Mouse (Mus musculus) hindbrain, postnatal 0 days (tissue): ENCODE results near the gene Ralbp1. TPM values are rescaled to one million over a fixed set of nuclear protein-coding genes. Genes with fewer than 3 reads are reported as not detected.
A peak's percentile ranks its signal among the peaks of the same experiment; 100 is the strongest.

ENCODE experiments used
- ATAC-seq: fragments of 200-750 bp; cut with Nextera tagmentation; 2 replicates; pipeline ENCODE4 v1.8.0; 2017; ENCODE audit warnings: mild to moderate bottlenecking, moderate TSS enrichment, moderate library complexity
- DNase-seq: peaks from one replicate; pipeline ENCODE4 v3.0.0-alpha.2; 2015; ENCODE audit warnings: low spot score
- H3K27ac ChIP-seq: fragments of 300-500 bp; sonication (generic); 2 replicates; pipeline ENCODE4 v1.5.1; 2014; ENCODE audit warnings: mild to moderate bottlenecking
- H3K27me3 ChIP-seq: fragments of 300-500 bp; sonication (generic); 2 replicates; pipeline ENCODE4 v1.6.1; 2014; ENCODE audit warnings: low read length, mixed read lengths; ENCODE audit not compliant: insufficient read depth
- H3K36me3 ChIP-seq: fragments of 300-500 bp; sonication (generic); 2 replicates; pipeline ENCODE4 v1.6.1; 2014; ENCODE audit warnings: low read length, mixed read lengths; ENCODE audit not compliant: insufficient read depth
- H3K4me1 ChIP-seq: fragments of 300-500 bp; sonication (generic); 2 replicates; pipeline ENCODE4 v1.6.1; 2014; ENCODE audit warnings: antibody characterized with exemption, low read length, mixed read lengths; ENCODE audit not compliant: insufficient read depth
- H3K4me2 ChIP-seq: fragments of 300-500 bp; sonication (generic); 2 replicates; pipeline ENCODE4 v1.6.1; 2014; ENCODE audit warnings: low read depth, mild to moderate bottlenecking, low read length, moderate library complexity, mixed read lengths
- H3K4me3 ChIP-seq: fragments of 300-500 bp; sonication (generic); 2 replicates; pipeline ENCODE4 v1.5.1; 2014; ENCODE audit warnings: low read length
- H3K9ac ChIP-seq: fragments of 300-500 bp; sonication (generic); replicated peaks from 2 replicates; pipeline ENCODE4 v1.6.1; 2014; ENCODE audit warnings: mild to moderate bottlenecking, low read length, moderate library complexity, mixed read lengths
- H3K9me3 ChIP-seq: fragments of 300-500 bp; sonication (generic); 2 replicates; pipeline ENCODE4 v1.6.1; 2016; ENCODE audit warnings: low read length, mixed read lengths
- CTCF ChIP-seq: IDR thresholded peaks from 2 replicates; pipeline ENCODE4 v1.5.1; 2016; ENCODE audit warnings: antibody characterized with exemption, control low read depth, low read depth
- WGBS: fragments of 180-500 bp; shearing (Covaris S2); extraction: QIAGEN DNeasy Blood & Tissue Kit; methylation state at CpG from one replicate; pipeline ENCODE4 v1.1.7; 2014; 5-methylcytosine and 5-hydroxymethylcytosine counted together
- polyA plus RNA-seq: library from polyadenylated mRNA; unstranded; fragments of >200 nt; fragmentation: Nextera tagmentation; extraction: Ambion mirVana; gene quantifications from 2 replicates; pipeline ENCODE4 v1.2.1, GENCODE M21; 2015
- total RNA-seq: library from RNA; depleted of rRNA; stranded (reverse); fragments of >200 nt; gene quantifications from 2 replicates; pipeline ENCODE4 v1.2.3, GENCODE M21; 2014

Gene Ralbp1
- total and polyA plus RNA-seq, 2 experiments from 2014 or later, result 35.9 to 54.0 TPM

GRCm38 (mm10) chr17:65827904-65828303 is 57.7 kb downstream of the Ralbp1 start:
- H3K4me2 ChIP-seq, result no peak overlapping the region
- no peak overlapping the region for H3K9ac ChIP-seq
- no peak overlapping the region for H3K4me3 ChIP-seq
- peaks cover 23% of the 10 kb centered on the region for H3K36me3 ChIP-seq
- H3K27ac ChIP-seq, result no peak overlapping the region
- ATAC-seq, result no peak; the same call in 1 of the 2 replicates
- 86% methylated on average over 5 of the region's 5 CpGs for WGBS
- no peaks in the 10 kb centered on the region for H3K27me3 ChIP-seq
- TF ChIP-seq CTCF, result no peak
- no peak for DNase-seq
- H3K4me1 ChIP-seq, result no peaks in the 10 kb centered on the region
- no peaks in the 10 kb centered on the region for H3K9me3 ChIP-seq

GRCm38 (mm10) chr17:65827119-65827840 is 58.3 kb downstream of the Ralbp1 start:
- no peak for TF ChIP-seq CTCF
- no peak overlapping the region for H3K27ac ChIP-seq
- H3K27me3 ChIP-seq, result no peaks in the 10 kb centered on the region
- WGBS, result 59% methylated on average over 16 of the region's 16 CpGs
- no peaks in the 10 kb centered on the region for H3K4me1 ChIP-seq
- DNase-seq, result no peak
- ATAC-seq, result peak; percentile 43; the same call in 1 of the 2 replicates
- H3K9me3 ChIP-seq, result no peaks in the 10 kb centered on the region
- H3K4me2 ChIP-seq, result no peak overlapping the region
- no peak overlapping the region for H3K4me3 ChIP-seq
- peaks cover 21% of the 10 kb centered on the region; the same call in 1 of the 2 replicates for H3K36me3 ChIP-seq
- no peak overlapping the region for H3K9ac ChIP-seq

GRCm38 (mm10) chr17:65826257-65826656 is 59.3 kb downstream of the Ralbp1 start:
- H3K4me2 ChIP-seq, result no peak overlapping the region
- H3K9me3 ChIP-seq, result no peaks in the 10 kb centered on the region
- no peak overlapping the region for H3K9ac ChIP-seq
- no peaks in the 10 kb centered on the region for H3K4me1 ChIP-seq
- ATAC-seq, result no peak
- no peak overlapping the region for H3K4me3 ChIP-seq
- H3K36me3 ChIP-seq, result peaks cover 26% of the 10 kb centered on the region; the same call in 1 of the 2 replicates
- 52% methylated on average over 9 of the region's 9 CpGs for WGBS
- no peak for TF ChIP-seq CTCF
- no peak overlapping the region for H3K27ac ChIP-seq
- no peak for DNase-seq
- H3K27me3 ChIP-seq, result no peaks in the 10 kb centered on the region

GRCm38 (mm10) chr17:65824246-65824645 is 61.4 kb downstream of the Ralbp1 start:
- Histone ChIP-seq H3K4me2 (no peak overlapping the region), H3K27me3 (no peaks in the 10 kb centered on the region), H3K9me3 (no peaks in the 10 kb centered on the region), H3K4me3 (no peak overlapping the region), H3K9ac (no peak overlapping the region), H3K36me3 (peaks cover 14% of the 10 kb centered on the region; the same call in 1 of the 2 replicates), H3K4me1 (no peaks in the 10 kb centered on the region), H3K27ac (no peak overlapping the region)
- ATAC-seq (no peak), DNase-seq (no peak)
- TF ChIP-seq CTCF, result no peak
- 89% methylated on average over 10 of the region's 10 CpGs for WGBS

GRCm38 (mm10) chr17:65822423-65822822 is 63.2 kb downstream of the Ralbp1 start:
- no peak overlapping the region for H3K4me3 ChIP-seq
- TF ChIP-seq CTCF, result no peak
- H3K36me3 ChIP-seq, result peaks cover 19% of the 10 kb centered on the region
- no peak overlapping the region for H3K4me2 ChIP-seq
- WGBS, result 89% methylated on average over 5 of the region's 5 CpGs
- H3K9ac ChIP-seq, result no peak overlapping the region
- no peaks in the 10 kb centered on the region for H3K4me1 ChIP-seq
- no peaks in the 10 kb centered on the region for H3K27me3 ChIP-seq
- DNase-seq, result no peak
- no peak overlapping the region for H3K27ac ChIP-seq
- ATAC-seq, result no peak
- H3K9me3 ChIP-seq, result no peaks in the 10 kb centered on the region

- H3K36me3 ChIP-seq, result peaks cover 29% of the 10 kb centered on the region
- WGBS, result 84% methylated on average over 5 of the region's 5 CpGs
- H3K27ac ChIP-seq, result no peak overlapping the region
- no peak for TF ChIP-seq CTCF
- no peaks in the 10 kb centered on the region for H3K9me3 ChIP-seq
- no peak overlapping the region for H3K4me3 ChIP-seq
- DNase-seq (no peak), ATAC-seq (no peak)
- no peak overlapping the region for H3K4me2 ChIP-seq
- no peaks in the 10 kb centered on the region for H3K4me1 ChIP-seq
- H3K9ac ChIP-seq, result no peak overlapping the region
- no peaks in the 10 kb centered on the region for H3K27me3 ChIP-seq
Measured at GRCm38 (mm10) chr17:65820197-65820596, 65.4 kb downstream of the Ralbp1 start.

GRCm38 (mm10) chr17:65813763-65814162 is 71.8 kb downstream of the Ralbp1 start:
- no peak for TF ChIP-seq CTCF
- H3K9ac ChIP-seq, result no peak overlapping the region
- ATAC-seq (no peak), DNase-seq (no peak)
- H3K4me1 ChIP-seq, result no peaks in the 10 kb centered on the region
- no peaks in the 10 kb centered on the region for H3K9me3 ChIP-seq
- H3K4me3 ChIP-seq, result no peak overlapping the region
- no peak overlapping the region for H3K4me2 ChIP-seq
- H3K36me3 ChIP-seq, result peaks cover 41% of the 10 kb centered on the region
- WGBS, result 93% methylated on average over 8 of the region's 8 CpGs
- no peaks in the 10 kb centered on the region for H3K27me3 ChIP-seq
- no peak overlapping the region for H3K27ac ChIP-seq
